Mouse (Mus musculus) midbrain, embryonic 15.5 days (tissue): ENCODE data around the gene Grid1. TPM values are rescaled to one million over a fixed set of nuclear protein-coding genes. Genes with fewer than 3 reads are reported as not detected.
A peak's percentile ranks its signal among the peaks of the same experiment; 100 is the strongest.

Experiments
- ATAC-seq: fragments of 200-750 bp; cut with Nextera tagmentation; replicated peaks from 2 replicates; pipeline ENCODE4 v1.8.0; 2017; ENCODE audit warnings: moderate TSS enrichment
- H3K27ac ChIP-seq: fragments of 300-500 bp; sonication (generic); 2 replicates; pipeline ENCODE4 v1.5.1; 2015; ENCODE audit warnings: mild to moderate bottlenecking, inconsistent platforms
- H3K27me3 ChIP-seq: fragments of 300-500 bp; sonication (generic); replicated peaks from 2 replicates; pipeline ENCODE4 v1.6.1; 2015; ENCODE audit warnings: inconsistent platforms
- H3K36me3 ChIP-seq: fragments of 300-500 bp; sonication (generic); replicated peaks from 2 replicates; pipeline ENCODE4 v1.6.1; 2015; ENCODE audit warnings: inconsistent platforms
- H3K4me1 ChIP-seq: fragments of 300-500 bp; sonication (generic); 2 replicates; pipeline ENCODE4 v1.6.1; 2015; ENCODE audit warnings: inconsistent platforms
- H3K4me2 ChIP-seq: fragments of 300-500 bp; sonication (generic); 2 replicates; pipeline ENCODE4 v1.6.1; 2015; ENCODE audit warnings: inconsistent platforms, mild to moderate bottlenecking, moderate library complexity
- H3K4me3 ChIP-seq: fragments of 300-500 bp; sonication (generic); 2 replicates; pipeline ENCODE4 v1.5.1; 2015; ENCODE audit warnings: mild to moderate bottlenecking, inconsistent platforms
- H3K9ac ChIP-seq: fragments of 300-500 bp; sonication (generic); 2 replicates; pipeline ENCODE4 v1.6.1; 2015; ENCODE audit warnings: mild to moderate bottlenecking, inconsistent platforms
- H3K9me3 ChIP-seq: fragments of 300-500 bp; sonication (generic); 2 replicates; pipeline ENCODE4 v1.6.1; 2016; ENCODE audit warnings: inconsistent platforms
- WGBS: fragments of 180-500 bp; shearing (Covaris S2); methylation state at CpG from one replicate; pipeline ENCODE4 v1.1.7; 2015; ENCODE audit warnings: mixed read lengths; 5-methylcytosine and 5-hydroxymethylcytosine counted together
- polyA plus RNA-seq: library from polyadenylated mRNA; unstranded; fragments of >200 nt; fragmentation: Nextera tagmentation; extraction: Ambion mirVana; gene quantifications from 2 replicates; pipeline ENCODE4 v1.2.1, GENCODE M21; 2015

The Grid1 gene
- polyA plus RNA-seq, 1 experiment from 2014 or later, result 8.8 TPM

GRCm38 (mm10) chr14:34816301-34816700 lies 3.6 kb upstream of the Grid1 start:
- H3K4me1 ChIP-seq, result peaks cover 23% of the 10 kb centered on the region
- WGBS, result 39% methylated on average over 3 of the region's 3 CpGs
- H3K9ac ChIP-seq, result no peak overlapping the region
- H3K36me3 ChIP-seq, result no peaks in the 10 kb centered on the region
- H3K27me3 ChIP-seq, result peaks cover 30% of the 10 kb centered on the region
- no peak for ATAC-seq
- no peak overlapping the region for H3K27ac ChIP-seq
- no peak overlapping the region for H3K4me3 ChIP-seq
- no peak overlapping the region for H3K4me2 ChIP-seq
- H3K9me3 ChIP-seq, result no peaks in the 10 kb centered on the region

GRCm38 (mm10) chr14:34818387-34818980 lies 1.4 kb upstream of the Grid1 start:
- 4% methylated on average over 9 of the region's 9 CpGs for WGBS
- H3K27ac ChIP-seq, result 0 out of 2 replicates have a peak overlapping the region, but pooled peaks have one; percentile 86
- H3K9ac ChIP-seq, result peak overlapping the region; percentile 81
- H3K4me1 ChIP-seq, result peaks cover 43% of the 10 kb centered on the region
- H3K4me3 ChIP-seq, result peak overlapping the region; percentile 76
- no peaks in the 10 kb centered on the region for H3K36me3 ChIP-seq
- ATAC-seq, result no peak
- H3K27me3 ChIP-seq, result peaks cover 44% of the 10 kb centered on the region
- no peaks in the 10 kb centered on the region for H3K9me3 ChIP-seq
- H3K4me2 ChIP-seq, result peak overlapping the region; percentile 86

- Histone ChIP-seq H3K4me3 (peak overlapping the region; percentile 76), H3K36me3 (no peaks in the 10 kb centered on the region), H3K4me2 (peak overlapping the region; percentile 86), H3K27ac (peak overlapping the region; percentile 86), H3K4me1 (peaks cover 49% of the 10 kb centered on the region), H3K9ac (peak overlapping the region; percentile 81), H3K9me3 (no peaks in the 10 kb centered on the region), H3K27me3 (peaks cover 44% of the 10 kb centered on the region)
- WGBS, result under 1% methylated on average over 57 of the region's 85 CpGs
- ATAC-seq, result peak; percentile 83
These were observed 588 bp upstream of the Grid1 start for GRCm38 (mm10) chr14:34819121-34819918.

- H3K36me3 ChIP-seq, result no peaks in the 10 kb centered on the region
- ATAC-seq, result peak; percentile 5
- peaks cover 44% of the 10 kb centered on the region for H3K27me3 ChIP-seq
- H3K9me3 ChIP-seq, result no peaks in the 10 kb centered on the region
- peak overlapping the region; percentile 76 for H3K4me3 ChIP-seq
- peaks cover 50% of the 10 kb centered on the region for H3K4me1 ChIP-seq
- peak overlapping the region; percentile 81 for H3K9ac ChIP-seq
- H3K27ac ChIP-seq, result 0 out of 2 replicates have a peak overlapping the region, but pooled peaks have one; percentile 86
- 0% methylated on average over 12 of the region's 12 CpGs for WGBS
- H3K4me2 ChIP-seq, result peak overlapping the region; percentile 86
These were observed 721 bp downstream of the Grid1 start for GRCm38 (mm10) chr14:34820653-34821005.

GRCm38 (mm10) chr14:34821131-34821790 lies 1.4 kb downstream of the Grid1 start:
- 2% methylated on average over 26 of the region's 26 CpGs for WGBS
- Histone ChIP-seq H3K4me2 (peak overlapping the region; percentile 86), H3K36me3 (no peaks in the 10 kb centered on the region), H3K27me3 (peaks cover 39% of the 10 kb centered on the region), H3K9me3 (no peaks in the 10 kb centered on the region), H3K4me3 (peak overlapping the region; percentile 76), H3K4me1 (peaks cover 56% of the 10 kb centered on the region), H3K27ac (no peak overlapping the region), H3K9ac (peak overlapping the region; percentile 81)
- ATAC-seq, result no peak

DNA sequence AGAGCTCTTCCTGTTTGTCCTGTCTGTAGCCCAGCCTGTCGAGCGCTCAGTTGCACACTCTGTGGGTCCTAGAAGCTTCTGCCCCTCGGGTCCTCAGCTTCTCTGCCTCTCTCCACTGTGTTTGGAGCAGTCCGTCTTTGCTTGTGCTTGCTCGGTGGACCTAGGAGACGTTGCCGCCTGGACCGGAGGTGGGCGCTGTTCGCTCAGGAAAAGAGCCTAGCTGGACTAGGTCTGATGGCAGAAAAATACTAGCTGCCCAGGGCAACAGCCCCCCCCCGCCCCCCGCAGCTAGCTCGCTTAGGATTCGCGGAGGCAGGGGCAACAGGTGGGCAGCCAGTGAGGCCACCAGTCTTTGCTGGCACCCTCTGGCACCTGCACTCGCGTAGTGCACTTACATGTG lies 3.2 kb downstream of the Grid1 start:
- Histone ChIP-seq H3K9me3 (no peaks in the 10 kb centered on the region), H3K27ac (0 out of 2 replicates have a peak overlapping the region, but pooled peaks have one; percentile 36), H3K4me2 (peak overlapping the region; percentile 86), H3K4me3 (peak overlapping the region; percentile 76), H3K4me1 (peaks cover 55% of the 10 kb centered on the region), H3K36me3 (no peaks in the 10 kb centered on the region), H3K9ac (peak overlapping the region; percentile 45), H3K27me3 (peaks cover 21% of the 10 kb centered on the region)
- ATAC-seq, result peak; percentile 61
- WGBS, result 2% methylated on average over 17 of the region's 17 CpGs

- Histone ChIP-seq H3K27me3 (peaks cover 16% of the 10 kb centered on the region; the same call in 1 of the 2 replicates), H3K4me3 (no peak overlapping the region), H3K27ac (no peak overlapping the region; the same call in 1 of the 2 replicates), H3K9me3 (no peaks in the 10 kb centered on the region), H3K9ac (no peak overlapping the region), H3K4me2 (no peak overlapping the region), H3K36me3 (no peaks in the 10 kb centered on the region), H3K4me1 (peaks cover 48% of the 10 kb centered on the region)
- ATAC-seq, result no peak
- 80% methylated on average over 3 of the region's 3 CpGs for WGBS
These were observed 4.3 kb downstream of the Grid1 start for GRCm38 (mm10) chr14:34824186-34824585.

GRCm38 (mm10) chr14:34825902-34826301 lies 6.0 kb downstream of the Grid1 start:
- H3K4me2 ChIP-seq, result no peak overlapping the region
- ATAC-seq, result no peak
- H3K36me3 ChIP-seq, result no peaks in the 10 kb centered on the region
- no peak overlapping the region for H3K9ac ChIP-seq
- peaks cover 41% of the 10 kb centered on the region for H3K4me1 ChIP-seq
- H3K27ac ChIP-seq, result no peak overlapping the region
- H3K4me3 ChIP-seq, result no peak overlapping the region
- no peaks in the 10 kb centered on the region for H3K9me3 ChIP-seq
- H3K27me3 ChIP-seq, result peaks cover 16% of the 10 kb centered on the region; the same call in 1 of the 2 replicates
- WGBS, result 27% methylated on average over 3 of the region's 3 CpGs

DNA sequence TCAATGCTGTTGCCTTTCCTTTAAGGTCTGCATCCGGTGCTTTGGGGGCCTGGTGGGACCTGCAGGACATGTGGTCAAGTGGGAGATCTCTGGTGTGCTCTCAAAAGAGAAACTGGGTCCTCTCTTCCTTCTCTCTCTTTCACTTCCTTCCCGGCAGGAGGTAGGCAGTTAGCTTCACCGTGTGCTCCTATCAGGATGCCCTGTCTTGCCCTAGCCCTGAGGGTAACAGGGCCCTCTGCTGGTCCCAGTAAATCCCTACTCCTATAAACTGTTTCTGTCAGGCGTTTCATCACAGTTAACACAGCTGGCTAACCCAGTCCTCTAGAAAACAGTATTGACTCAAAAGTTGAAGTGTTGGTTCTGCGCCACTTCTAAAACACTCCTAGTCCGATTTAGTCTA lies 9.9 kb downstream of the Grid1 start:
- no peak overlapping the region for H3K4me2 ChIP-seq
- WGBS, result 71% methylated on average over 6 of the region's 6 CpGs
- no peak overlapping the region for H3K9ac ChIP-seq
- H3K27ac ChIP-seq, result no peak overlapping the region
- ATAC-seq, result no peak
- H3K9me3 ChIP-seq, result no peaks in the 10 kb centered on the region
- H3K4me3 ChIP-seq, result no peak overlapping the region
- H3K36me3 ChIP-seq, result no peaks in the 10 kb centered on the region
- H3K4me1 ChIP-seq, result peaks cover 11% of the 10 kb centered on the region
- no peaks in the 10 kb centered on the region for H3K27me3 ChIP-seq

DNA sequence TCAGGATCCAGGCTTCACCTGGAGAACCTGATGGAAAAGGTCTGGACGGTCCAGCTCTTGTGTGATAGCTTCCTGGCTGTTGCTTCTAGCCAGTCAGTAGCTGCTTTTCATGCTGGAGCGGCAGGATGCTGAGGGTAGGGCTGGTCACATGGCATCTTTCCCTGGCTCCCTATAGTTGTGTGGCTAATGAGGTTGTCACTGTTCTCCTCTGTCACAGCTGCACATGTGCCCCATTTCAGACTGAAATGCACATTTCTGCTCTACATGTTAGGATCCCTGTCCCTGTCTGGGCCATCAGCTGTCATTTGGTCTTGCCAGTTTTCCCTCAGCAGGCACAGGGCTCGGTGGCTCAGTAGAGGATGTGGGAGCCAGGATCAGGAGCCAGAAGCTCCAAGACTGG lies 17.2 kb downstream of the Grid1 start:
- no peaks in the 10 kb centered on the region for H3K36me3 ChIP-seq
- no peak for ATAC-seq
- no peaks in the 10 kb centered on the region for H3K9me3 ChIP-seq
- no peak overlapping the region for H3K9ac ChIP-seq
- H3K4me3 ChIP-seq, result no peak overlapping the region
- no peaks in the 10 kb centered on the region; the same call in 1 of the 2 replicates for H3K4me1 ChIP-seq
- no peak overlapping the region for H3K4me2 ChIP-seq
- no peak overlapping the region for H3K27ac ChIP-seq
- no peaks in the 10 kb centered on the region for H3K27me3 ChIP-seq
- WGBS, result 85% methylated on average over 3 of the region's 3 CpGs

GRCm38 (mm10) chr14:34838999-34839398 lies 19.1 kb downstream of the Grid1 start:
- Histone ChIP-seq H3K27ac (no peak overlapping the region), H3K9me3 (no peaks in the 10 kb centered on the region), H3K27me3 (no peaks in the 10 kb centered on the region), H3K36me3 (no peaks in the 10 kb centered on the region), H3K9ac (no peak overlapping the region), H3K4me1 (no peaks in the 10 kb centered on the region; the same call in 1 of the 2 replicates), H3K4me3 (no peak overlapping the region), H3K4me2 (no peak overlapping the region)
- WGBS, result 69% methylated on average over 6 of the region's 6 CpGs
- ATAC-seq, result 0 out of 2 replicates have a peak, but pooled peaks have one; percentile 40

DNA sequence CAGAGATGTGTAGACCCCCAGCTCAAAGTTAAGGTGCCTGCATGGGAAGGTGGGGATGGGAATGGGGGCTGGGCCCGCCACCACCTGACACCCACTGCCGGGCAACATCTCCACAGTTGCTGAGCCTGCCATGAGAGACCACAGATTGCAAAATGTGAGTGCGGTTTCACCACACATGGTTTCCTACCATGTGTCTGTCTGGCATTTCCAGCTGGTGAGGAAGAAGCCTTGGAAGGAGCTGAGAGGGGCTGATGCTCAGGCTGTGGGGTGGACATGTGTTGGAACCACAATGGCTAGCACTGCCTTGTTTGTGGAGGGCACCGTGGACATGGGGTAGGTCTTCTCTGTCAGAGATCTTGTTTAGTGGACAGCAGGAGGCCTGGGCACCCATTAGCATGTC lies 20.0 kb downstream of the Grid1 start:
- no peak overlapping the region for H3K4me2 ChIP-seq
- ATAC-seq, result no peak
- no peak overlapping the region for H3K27ac ChIP-seq
- no peaks in the 10 kb centered on the region for H3K27me3 ChIP-seq
- no peaks in the 10 kb centered on the region for H3K9me3 ChIP-seq
- H3K9ac ChIP-seq, result no peak overlapping the region
- no peaks in the 10 kb centered on the region; the same call in 1 of the 2 replicates for H3K4me1 ChIP-seq
- H3K36me3 ChIP-seq, result no peaks in the 10 kb centered on the region
- WGBS, result 86% methylated on average over 4 of the region's 4 CpGs
- H3K4me3 ChIP-seq, result no peak overlapping the region
